Mouse (Mus musculus) embryonic fibroblast, embryonic 13.5 days (primary cell): ENCODE measurements around the gene Cdiptos.

Source experiments
- CTCF ChIP-seq: IDR thresholded peaks from 2 replicates; pipeline ENCODE4 v1.5.1; 2011; ENCODE audit warnings: mild to moderate bottlenecking, control low read depth, low read length, moderate library complexity, borderline replicate concordance; ENCODE audit not compliant: insufficient read depth
- POLR2A ChIP-seq: IDR thresholded peaks from 2 replicates; pipeline ENCODE4 v1.6.1; 2011; ENCODE audit warnings: low read depth, mild to moderate bottlenecking, control low read depth, low read length, moderate library complexity

DNA sequence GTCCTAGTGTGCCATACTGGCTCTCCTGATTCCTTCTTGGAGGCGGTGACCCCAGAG lies 177 bp downstream of the Cdiptos start, which contains the start of gene Cdipt:
- TF ChIP-seq CTCF (no peak), POLR2A (no peak; the same call in 1 of the 2 replicates)
